12 mouse cellular contexts compared by ENCODE assay signal in the genomic region with DNA sequence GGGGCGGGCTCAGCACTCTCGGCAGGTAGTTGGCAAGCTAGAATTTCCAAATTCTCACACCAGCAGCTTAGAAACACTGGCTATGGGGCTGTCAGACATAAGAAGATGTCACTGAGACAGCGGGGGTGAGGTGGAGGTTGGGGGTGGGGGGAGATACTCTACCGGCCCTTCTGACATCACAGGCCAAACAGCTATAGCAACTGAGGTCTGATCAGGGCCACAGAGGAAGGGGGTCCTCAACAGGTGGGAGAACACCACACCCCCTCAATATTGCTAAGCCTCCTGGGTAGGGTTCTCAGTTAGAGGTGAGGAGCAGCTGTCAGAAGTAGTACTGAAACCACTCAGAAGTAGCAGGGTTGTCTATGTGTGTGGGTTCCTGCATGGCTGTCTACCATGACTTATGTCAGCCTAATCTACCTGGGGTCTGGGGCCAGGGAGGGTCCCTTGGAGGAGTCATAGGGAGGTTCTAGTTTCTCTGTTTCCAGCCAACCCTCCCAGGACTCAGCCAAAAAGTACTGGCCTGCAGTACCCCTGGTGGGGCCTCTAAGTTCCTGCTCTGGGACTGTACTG. TPM values are rescaled to one million over a fixed set of nuclear protein-coding genes. Genes with fewer than 3 reads are reported as not detected.
DNase-seq lines count a peak whose midpoint lies in the region; ATAC-seq lines count a peak whose summit lies in the region.
"Had no signal": no experiment of that assay in that cellular context is flagged by ENCODE, and none has a peak within 500 bp of the region (broad histone marks: within the 10 kb centered on the region; RNA-seq: fewer than 3 reads in every experiment).

No protein-coding gene starts in this region.

- no peak overlapping the region for H3K27ac ChIP-seq in kidney, embryonic 14.5 days (ENCODE audit: low read depth, low read length)
- H3K27ac ChIP-seq in embryonic facial prominence, embryonic 12.5 days = no peak overlapping the region
- H3K27ac ChIP-seq in midbrain, embryonic 10.5 days (replicated peaks) = peak overlapping the region; percentile 98; the same call in 1 of the 2 replicates
- H3K27ac ChIP-seq: hindbrain, embryonic 15.5 days had no signal

- peak; percentile 34 for DNase-seq in cerebellum, adult 11-12 months
- no peak for DNase-seq in cerebellum, adult 9-11 months
- no peak for DNase-seq in kidney, postnatal 25 days
- DNase-seq in midbrain, embryonic 10.5 days (ENCODE audit: low spot score) = no peak
- DNase-seq in thymus, postnatal 36 days = no peak
- DNase-seq in urinary bladder, adult 2 months (ENCODE audit: low spot score) = no peak
- DNase-seq: liver, postnatal 0 days had no signal

- H3K9me3 ChIP-seq in kidney, embryonic 14.5 days (ENCODE audit: control insufficient read depth, low read length) = no peaks in the 10 kb centered on the region
- H3K9me3 ChIP-seq in embryonic facial prominence, embryonic 12.5 days = no peaks in the 10 kb centered on the region
- no peaks in the 10 kb centered on the region for H3K9me3 ChIP-seq in midbrain, embryonic 10.5 days (replicated peaks)
- H3K9me3 ChIP-seq: hindbrain, embryonic 15.5 days had no signal

- no peaks in the 10 kb centered on the region for H3K27me3 ChIP-seq in kidney, embryonic 14.5 days (ENCODE audit: control insufficient read depth, insufficient read depth, low read length)
- no peaks in the 10 kb centered on the region for H3K27me3 ChIP-seq in embryonic facial prominence, embryonic 12.5 days
- H3K27me3 ChIP-seq in midbrain, embryonic 10.5 days (ENCODE audit: low read depth, poor library complexity, severe bottlenecking) = peaks cover 21% of the 10 kb centered on the region

- WGBS in kidney, embryonic 14.5 days = 93% methylated on average over 4 of the region's 4 CpGs
- 90% methylated on average over 4 of the region's 4 CpGs for WGBS in embryonic facial prominence, embryonic 12.5 days
- WGBS in midbrain, embryonic 10.5 days = 86% methylated on average over 4 of the region's 4 CpGs

- H3K4me3 ChIP-seq in kidney, embryonic 14.5 days (ENCODE audit: low read length) = peak overlapping the region; percentile 57; the same call in 1 of the 2 replicates
- H3K4me3 ChIP-seq in embryonic facial prominence, embryonic 12.5 days = no peak overlapping the region
- H3K4me3 ChIP-seq in midbrain, embryonic 10.5 days = peak overlapping the region; percentile 83; the same call in 1 of the 2 replicates
- H3K4me3 ChIP-seq: hindbrain, embryonic 15.5 days had no signal

- peak overlapping the region; percentile 88; the same call in 1 of the 2 replicates for H3K9ac ChIP-seq in kidney, embryonic 14.5 days (ENCODE audit: low read depth, low read length)
- H3K9ac ChIP-seq in embryonic facial prominence, embryonic 12.5 days = peak overlapping the region; percentile 15; the same call in 1 of the 2 replicates
- H3K9ac ChIP-seq: hindbrain, embryonic 15.5 days; liver, postnatal 0 days had no signal

- ATAC-seq in kidney, embryonic 14.5 days (ENCODE audit: low FRiP score, low TSS enrichment) = no peak
- no peak for ATAC-seq in embryonic facial prominence, embryonic 12.5 days (ENCODE audit: insufficient number of reproducible peaks, insufficient read depth, low FRiP score, low TSS enrichment)
- ATAC-seq: liver, postnatal 0 days had no signal

- peaks cover 14% of the 10 kb centered on the region for H3K4me1 ChIP-seq in kidney, embryonic 14.5 days (ENCODE audit: control insufficient read depth, insufficient read depth, low read length)
- peaks cover 21% of the 10 kb centered on the region for H3K4me1 ChIP-seq in embryonic facial prominence, embryonic 12.5 days
- H3K4me1 ChIP-seq in midbrain, embryonic 10.5 days = peaks cover 65% of the 10 kb centered on the region

- H3K36me3 ChIP-seq in kidney, embryonic 14.5 days (ENCODE audit: control insufficient read depth, insufficient read depth, low read length) = peaks cover 58% of the 10 kb centered on the region
- peaks cover 51% of the 10 kb centered on the region for H3K36me3 ChIP-seq in embryonic facial prominence, embryonic 12.5 days
- peaks cover 66% of the 10 kb centered on the region for H3K36me3 ChIP-seq in midbrain, embryonic 10.5 days
- H3K36me3 ChIP-seq: hindbrain, embryonic 15.5 days had no signal

- H3K4me2 ChIP-seq in kidney, embryonic 14.5 days (replicated peaks; ENCODE audit: low read depth, low read length) = peak overlapping the region; percentile 90
- H3K4me2 ChIP-seq in embryonic facial prominence, embryonic 12.5 days (replicated peaks) = peak overlapping the region; percentile 92

RNA-seq across cellular contexts. Expression of a gene that starts 3.3 kb away (rescaled TPM):
- 231 and 315 TPM in 2 replicates for polyA plus RNA-seq in kidney, embryonic 14.5 days (2014; fragmentation: Nextera tagmentation; extraction: Ambion mirVana)
- polyA plus RNA-seq in embryonic facial prominence, embryonic 12.5 days (2016; fragmentation: Nextera tagmentation; extraction: Ambion mirVana) = 131 and 156 TPM in 2 replicates
- 238 and 258 TPM in 2 replicates for polyA plus RNA-seq in midbrain, embryonic 10.5 days (2016; fragmentation: Nextera tagmentation; extraction: Ambion mirVana)
- 79.1 and 96.1 TPM in 2 replicates for polyA plus RNA-seq in urinary bladder, adult 2 months (2012; rRNA removed)

RNA-seq across cellular contexts. Expression of a gene that starts 21.5 kb away (rescaled TPM):
- polyA plus RNA-seq in kidney, embryonic 14.5 days (2014; fragmentation: Nextera tagmentation; extraction: Ambion mirVana) = 19.2 and 20.3 TPM in 2 replicates
- polyA plus RNA-seq in embryonic facial prominence, embryonic 12.5 days (2016; fragmentation: Nextera tagmentation; extraction: Ambion mirVana) = 25.2 and 25.5 TPM in 2 replicates
- 30.7 and 34.4 TPM in 2 replicates for polyA plus RNA-seq in midbrain, embryonic 10.5 days (2016; fragmentation: Nextera tagmentation; extraction: Ambion mirVana)
- 48.1 and 48.3 TPM in 2 replicates for polyA plus RNA-seq in urinary bladder, adult 2 months (2012; rRNA removed)

RNA-seq across cellular contexts. Expression of a gene that starts 40.1 kb away (rescaled TPM):
- 2.2 and 2.5 TPM in 2 replicates for polyA plus RNA-seq in kidney, embryonic 14.5 days (2014; fragmentation: Nextera tagmentation; extraction: Ambion mirVana)
- polyA plus RNA-seq in embryonic facial prominence, embryonic 12.5 days (2016; fragmentation: Nextera tagmentation; extraction: Ambion mirVana) = 24.5 and 30.1 TPM in 2 replicates
- polyA plus RNA-seq in midbrain, embryonic 10.5 days (2016; fragmentation: Nextera tagmentation; extraction: Ambion mirVana) = 96.3 and 110 TPM in 2 replicates
- not detected in 2 replicates for polyA plus RNA-seq in urinary bladder, adult 2 months (2012; rRNA removed)
- polyA plus RNA-seq: cortical plate, adult 2 months; frontal cortex, adult 2 months; liver, postnatal 0 days had no signal
